Mouse (Mus musculus) brain, embryonic 14.5 days (tissue): ENCODE results near the gene Gm29427.

ENCODE experiments used
- CTCF ChIP-seq: fragments of 200-500 bp; IDR thresholded peaks from 2 replicates; pipeline ENCODE4 v1.5.1; 2012; ENCODE audit warnings: inconsistent platforms, mild to moderate bottlenecking, moderate library complexity, borderline replicate concordance; ENCODE audit not compliant: insufficient read depth, insufficient read length; ENCODE audit errors: extremely low read depth
- POLR2A ChIP-seq: fragments of 200-500 bp; IDR thresholded peaks from 2 replicates; pipeline ENCODE4 v1.6.1; 2012; ENCODE audit warnings: mild to moderate bottlenecking, inconsistent platforms, borderline replicate concordance; ENCODE audit not compliant: poor library complexity, insufficient read depth, insufficient read length, severe bottlenecking; ENCODE audit errors: extremely low read depth

DNA sequence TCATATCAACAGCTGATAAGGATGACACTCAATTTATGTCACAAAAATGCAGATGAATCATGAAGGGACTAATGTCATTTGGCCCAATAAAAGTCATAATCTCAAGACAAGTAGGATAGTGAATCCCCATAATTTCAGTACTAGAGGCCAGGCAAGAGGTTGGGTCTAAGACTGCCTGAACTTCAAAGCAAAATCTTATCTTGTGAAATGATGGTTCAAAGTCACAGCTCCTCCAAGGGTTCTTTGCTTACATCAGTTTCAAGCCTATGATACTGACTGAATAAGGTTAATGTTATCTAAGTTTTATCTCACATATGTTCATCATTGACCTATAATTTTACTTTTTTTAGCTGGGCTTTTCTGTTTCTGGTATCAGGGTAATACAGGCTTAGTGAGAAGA, 74.6 kb downstream of the Gm29427 start:
- TF ChIP-seq CTCF, result no peak
- TF ChIP-seq POLR2A, result no peak
